Mouse (Mus musculus) liver, postnatal 0 days (tissue): ENCODE data around the gene Foxp4. TPM values are rescaled to one million over a fixed set of nuclear protein-coding genes. Genes with fewer than 3 reads are reported as not detected.

Experiments
- ATAC-seq: fragments of 200-750 bp; cut with Nextera tagmentation; 2 replicates; pipeline ENCODE4 v1.8.0; 2017; ENCODE audit warnings: mild to moderate bottlenecking, moderate library complexity
- DNase-seq: peaks from one replicate; pipeline ENCODE4 v3.0.0-alpha.2; 2016
- H3K27ac ChIP-seq: fragments of 300-500 bp; sonication (generic); 2 replicates; pipeline ENCODE4 v1.5.1; 2014; ENCODE audit warnings: antibody characterized with exemption, moderate library complexity, mild to moderate bottlenecking, low read depth
- H3K27me3 ChIP-seq: fragments of 300-500 bp; sonication (generic); 2 replicates; pipeline ENCODE4 v1.6.1; 2014; ENCODE audit warnings: low read length, control low read depth, mixed read lengths; ENCODE audit not compliant: insufficient read depth
- H3K36me3 ChIP-seq: fragments of 300-500 bp; sonication (generic); replicated peaks from 2 replicates; pipeline ENCODE4 v1.6.1; 2014; ENCODE audit warnings: mild to moderate bottlenecking, control low read depth, low read length, moderate library complexity, mixed read lengths; ENCODE audit not compliant: insufficient read depth
- H3K4me1 ChIP-seq: fragments of 300-500 bp; sonication (generic); 2 replicates; pipeline ENCODE4 v1.6.1; 2014; ENCODE audit warnings: antibody characterized with exemption, mild to moderate bottlenecking, control low read depth; ENCODE audit not compliant: insufficient read depth
- H3K4me2 ChIP-seq: fragments of 300-500 bp; sonication (generic); 2 replicates; pipeline ENCODE4 v1.6.1; 2014; ENCODE audit warnings: low read depth, mild to moderate bottlenecking, low read length, moderate library complexity, mixed read lengths
- H3K4me3 ChIP-seq: fragments of 300-500 bp; sonication (generic); 2 replicates; pipeline ENCODE4 v1.5.1; 2014; ENCODE audit warnings: low read depth, low read length
- H3K9ac ChIP-seq: fragments of 300-500 bp; sonication (generic); replicated peaks from 2 replicates; pipeline ENCODE4 v1.6.1; 2014; ENCODE audit warnings: mild to moderate bottlenecking, moderate library complexity
- H3K9me3 ChIP-seq: fragments of 300-500 bp; sonication (generic); 2 replicates; pipeline ENCODE4 v1.6.1; 2016; ENCODE audit warnings: mild to moderate bottlenecking, control low read depth, low read length, mixed read lengths
- CTCF ChIP-seq: sonication (generic); IDR thresholded peaks from 2 replicates; pipeline ENCODE4 v1.5.1; 2016; ENCODE audit warnings: antibody characterized with exemption, low read depth
- EP300 ChIP-seq: IDR thresholded peaks from 2 replicates; pipeline ENCODE4 v1.6.1; 2016; ENCODE audit warnings: antibody characterized with exemption, low read depth, mild to moderate bottlenecking
- WGBS: fragments of 180-500 bp; shearing (Covaris S2); extraction: QIAGEN DNeasy Blood & Tissue Kit; methylation state at CpG from one replicate; pipeline ENCODE4 v1.1.7; 2014; ENCODE audit not compliant: insufficient replicate concordance; 5-methylcytosine and 5-hydroxymethylcytosine counted together
- polyA plus RNA-seq: library from polyadenylated mRNA; unstranded; fragments of >200 nt; fragmentation: Nextera tagmentation; extraction: Ambion mirVana; gene quantifications from 2 replicates; pipeline ENCODE4 v1.2.1, GENCODE M21; 2015

The Foxp4 gene
- polyA plus RNA-seq, 1 experiment from 2014 or later: 6.2 TPM

GRCm38 (mm10) chr17:47837808-47838207 lies 86.6 kb downstream of the Foxp4 start:
- 28% methylated on average over 6 of the region's 6 CpGs for WGBS
- peaks cover 16% of the 10 kb centered on the region for H3K4me1 ChIP-seq
- no peak for TF ChIP-seq CTCF
- TF ChIP-seq EP300: no peak
- peaks cover 26% of the 10 kb centered on the region for H3K27me3 ChIP-seq
- no peak for DNase-seq
- H3K36me3 ChIP-seq: no peaks in the 10 kb centered on the region
- H3K4me2 ChIP-seq: no peak overlapping the region
- H3K27ac ChIP-seq: no peak overlapping the region
- H3K9me3 ChIP-seq: no peaks in the 10 kb centered on the region
- ATAC-seq: no peak
- no peak overlapping the region for H3K4me3 ChIP-seq
- H3K9ac ChIP-seq: no peak overlapping the region

GRCm38 (mm10) chr17:47834482-47834767 lies 90.0 kb downstream of the Foxp4 start, which contains the start of gene Mdfi:
Mdfi (minus strand) TSS chr17:47834691.
- WGBS: 5% methylated on average over 15 of the region's 18 CpGs
- Histone ChIP-seq H3K9ac (peak within 1 kb of the TSS; percentile 48), H3K4me2 (peak within 1 kb of the TSS; percentile 82), H3K9me3 (no peaks in the 10 kb centered on the region), H3K27ac (0 out of 2 replicates have a peak within 1 kb of the TSS, but pooled peaks have one; percentile 8), H3K4me3 (peak within 1 kb of the TSS; percentile 48), H3K36me3 (no peaks in the 10 kb centered on the region), H3K27me3 (peaks cover 28% of the 10 kb centered on the region), H3K4me1 (peaks cover 9% of the 10 kb centered on the region)
- ATAC-seq (no peak), DNase-seq (no peak)
- no peak for TF ChIP-seq CTCF
- no peak for TF ChIP-seq EP300

- H3K27me3 ChIP-seq: peaks cover 28% of the 10 kb centered on the region
- DNase-seq: no peak
- WGBS: 3% methylated on average over 41 of the region's 45 CpGs
Measured at GRCm38 (mm10) chr17:47833628-47834481, 90.6 kb downstream of the Foxp4 start.

GRCm38 (mm10) chr17:47833029-47833627 lies 91.3 kb downstream of the Foxp4 start:
- peak; percentile 44 for DNase-seq
- whole genome bisulfite sequencing: 1% methylated on average over 32 of the region's 45 CpGs
- ATAC-seq: peak; percentile 29; the same call in 1 of the 2 replicates
- H3K4me2 ChIP-seq: peak overlapping the region; percentile 82
- no peaks in the 10 kb centered on the region for H3K36me3 ChIP-seq
- peak overlapping the region; percentile 58 for H3K9ac ChIP-seq
- peaks cover 9% of the 10 kb centered on the region for H3K4me1 ChIP-seq
- 0 out of 2 replicates have a peak overlapping the region, but pooled peaks have one; percentile 8 for H3K27ac ChIP-seq
- H3K4me3 ChIP-seq: peak overlapping the region; percentile 48
- no peak for TF ChIP-seq CTCF
- H3K27me3 ChIP-seq: peaks cover 28% of the 10 kb centered on the region
- no peaks in the 10 kb centered on the region for H3K9me3 ChIP-seq

More at GRCm38 (mm10) chr17:47833628-47834481, 90.6 kb downstream of the Foxp4 start:
- H3K4me1 ChIP-seq: peaks cover 9% of the 10 kb centered on the region
- peak overlapping the region; percentile 48 for H3K4me3 ChIP-seq
- peak overlapping the region; percentile 82 for H3K4me2 ChIP-seq
- no peak for ATAC-seq
- 0 out of 2 replicates have a peak overlapping the region, but pooled peaks have one; percentile 8 for H3K27ac ChIP-seq
- no peaks in the 10 kb centered on the region for H3K36me3 ChIP-seq
- TF ChIP-seq CTCF (no peak), EP300 (no peak)
- peak overlapping the region; percentile 48 for H3K9ac ChIP-seq
- no peaks in the 10 kb centered on the region for H3K9me3 ChIP-seq

GRCm38 (mm10) chr17:47832501-47833028 lies 91.9 kb downstream of the Foxp4 start:
- WGBS: 5% methylated on average over 16 of the region's 17 CpGs
- H3K4me3 ChIP-seq: peak overlapping the region; percentile 48
- peak; percentile 49; the same call in 1 of the 2 replicates for ATAC-seq
- no peak overlapping the region for H3K27ac ChIP-seq
- peak; percentile 36 for DNase-seq
- TF ChIP-seq CTCF (no peak), EP300 (no peak)
- peaks cover 9% of the 10 kb centered on the region for H3K4me1 ChIP-seq
- peaks cover 28% of the 10 kb centered on the region for H3K27me3 ChIP-seq
- H3K9ac ChIP-seq: peak overlapping the region; percentile 58
- H3K36me3 ChIP-seq: no peaks in the 10 kb centered on the region
- H3K9me3 ChIP-seq: no peaks in the 10 kb centered on the region
- H3K4me2 ChIP-seq: peak overlapping the region; percentile 82

- no peak for ATAC-seq
- 0 out of 2 replicates have a peak overlapping the region, but pooled peaks have one; percentile 26 for H3K4me2 ChIP-seq
- H3K9ac ChIP-seq: no peak overlapping the region
- no peak for DNase-seq
- no peaks in the 10 kb centered on the region for H3K9me3 ChIP-seq
- WGBS: 50% methylated on average over 5 of the region's 5 CpGs
- peaks cover 28% of the 10 kb centered on the region for H3K27me3 ChIP-seq
- H3K4me1 ChIP-seq: peaks cover 9% of the 10 kb centered on the region
- H3K4me3 ChIP-seq: no peak overlapping the region
- H3K27ac ChIP-seq: no peak overlapping the region
- H3K36me3 ChIP-seq: no peaks in the 10 kb centered on the region
- no peak for TF ChIP-seq CTCF
- TF ChIP-seq EP300: no peak
Measured at GRCm38 (mm10) chr17:47831772-47832171, 92.7 kb downstream of the Foxp4 start.
